Mouse (Mus musculus) thymus, postnatal 14 days (tissue): Measurements from ENCODE around the gene Hmgb1.

Experiments
- DNase-seq: peaks from one replicate; pipeline ENCODE4 v3.0.0; 2021

The Hmgb1 gene

DNA sequence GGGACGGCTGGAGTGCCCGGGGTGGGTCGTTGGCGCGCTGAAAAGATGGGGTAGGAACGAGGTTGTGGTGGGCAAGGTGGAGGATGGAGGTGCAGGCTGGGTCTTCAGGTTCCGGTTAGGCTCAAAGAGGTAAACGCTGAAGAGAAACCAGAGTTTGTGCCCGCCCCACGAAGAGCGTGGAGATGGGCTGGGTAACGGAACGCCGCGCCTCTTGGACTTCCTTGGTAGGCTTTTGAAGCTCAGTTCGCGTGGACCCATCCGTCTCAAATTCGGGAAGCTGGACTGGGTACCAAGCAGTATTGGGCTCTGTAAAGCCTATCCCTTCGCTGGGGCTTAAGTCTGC, 526 bp upstream of the Hmgb1 start:
- DNase-seq = peak; percentile 78

DNA sequence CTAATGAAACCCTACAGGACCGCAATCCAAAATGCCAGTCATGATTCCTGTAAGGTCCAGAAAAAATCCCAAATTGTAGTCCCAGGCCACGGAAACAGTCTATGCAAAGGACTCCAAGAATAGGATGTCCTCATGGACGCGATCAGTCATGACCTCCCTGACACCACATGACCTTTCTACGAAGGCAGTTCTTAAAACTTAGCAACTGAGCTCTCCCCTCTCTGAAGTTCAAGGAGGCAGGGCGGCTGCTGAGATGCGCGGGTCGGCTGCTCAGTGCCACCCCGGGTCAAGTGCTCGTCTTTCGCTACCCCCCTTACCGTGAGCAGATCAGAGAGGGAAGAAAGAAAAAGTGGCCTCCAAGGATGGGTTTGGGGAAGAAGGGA, 577 bp downstream of the Hmgb1 start:
- no peak for DNase-seq

DNA sequence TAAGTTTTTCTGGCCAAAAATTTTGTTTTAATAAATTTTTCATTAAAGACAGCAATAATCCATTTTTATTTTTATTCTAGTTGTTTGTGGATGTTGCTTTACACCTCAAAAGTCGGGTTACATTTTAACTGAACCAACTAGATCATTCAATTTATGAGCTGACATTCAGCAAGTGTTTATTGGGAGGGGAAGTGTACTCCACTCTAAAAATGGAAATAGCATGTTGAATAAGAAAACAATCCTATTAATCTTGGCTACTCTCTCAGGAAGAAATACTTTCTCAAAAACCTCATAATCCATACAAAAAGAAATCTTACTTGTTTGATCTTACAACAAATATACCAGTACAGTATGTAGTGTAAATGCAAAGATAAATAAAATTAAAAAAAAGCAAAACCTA, 1.2 kb downstream of the Hmgb1 start:
- no peak for DNase-seq

DNA sequence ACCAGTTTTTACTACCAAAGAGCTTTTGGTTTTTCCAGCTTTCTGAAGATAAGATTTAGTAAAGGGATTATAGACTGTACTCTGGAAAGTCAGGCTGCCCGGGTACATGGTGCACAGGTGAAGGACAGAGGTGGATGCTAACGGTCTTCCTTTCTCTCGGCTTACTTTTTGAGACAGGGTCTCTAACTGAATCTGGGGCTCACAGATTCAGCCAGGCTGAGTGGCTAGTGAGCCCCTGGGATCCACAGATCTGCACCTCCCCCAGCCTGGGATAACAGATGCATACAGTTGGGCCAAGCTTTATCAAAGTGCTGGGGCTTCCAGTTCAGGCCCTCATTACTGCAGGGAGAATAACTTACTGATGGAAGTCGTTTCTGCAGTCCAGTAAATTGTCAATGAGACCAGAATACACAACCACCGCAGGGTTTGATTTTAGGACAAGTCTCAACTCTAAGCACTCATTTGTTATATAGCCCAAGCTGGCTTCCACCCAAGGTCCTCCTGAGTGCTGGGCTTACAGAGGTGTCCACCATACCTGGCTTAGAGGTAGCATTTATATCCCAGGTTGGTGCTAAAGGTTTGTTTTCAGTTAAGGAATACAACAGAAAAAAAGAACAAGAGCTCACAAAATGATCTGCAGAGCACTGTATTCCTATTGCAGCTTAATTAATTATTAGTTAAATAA, 2.0 kb downstream of the Hmgb1 start:
- DNase-seq = no peak

DNA sequence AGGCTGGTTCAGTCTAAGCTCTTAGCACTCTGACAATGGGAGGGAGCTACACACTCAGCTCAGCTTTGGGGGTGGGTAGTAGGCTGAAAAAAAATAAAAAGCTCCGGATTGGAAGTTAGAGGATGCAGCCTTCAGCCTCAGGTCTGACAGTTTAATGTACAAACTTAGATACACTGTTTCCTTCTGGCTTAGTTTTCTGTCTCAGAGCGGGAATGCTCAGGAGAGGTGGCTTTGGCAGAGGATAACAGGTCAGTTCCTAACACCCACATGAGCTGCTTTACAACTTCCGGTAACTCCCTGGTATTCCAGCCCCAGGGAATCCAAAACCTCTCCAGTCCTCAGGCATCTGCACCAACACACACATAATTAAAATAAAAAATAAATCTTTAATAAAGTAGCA, 4.5 kb downstream of the Hmgb1 start:
- no peak for DNase-seq

DNA sequence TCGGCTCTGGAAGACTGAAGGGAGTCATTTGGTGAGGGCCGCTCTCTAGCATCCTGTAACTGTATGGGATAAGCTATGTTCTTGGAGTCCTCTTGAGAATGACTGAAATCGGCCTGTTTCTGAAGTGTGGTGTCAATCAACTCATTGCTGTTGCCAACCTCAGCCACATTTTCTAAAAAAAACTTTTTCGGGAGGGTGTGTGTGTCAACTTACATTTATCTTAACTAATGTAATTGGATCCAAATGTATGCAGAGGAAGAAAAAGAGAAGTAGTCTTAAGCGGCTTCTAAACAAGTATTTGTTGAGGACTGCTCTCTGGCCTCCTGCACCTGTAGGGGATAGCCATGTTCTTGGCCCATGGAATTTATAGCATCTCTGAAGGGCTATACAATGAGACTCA, 6.2 kb downstream of the Hmgb1 start:
- DNase-seq = no peak

DNA sequence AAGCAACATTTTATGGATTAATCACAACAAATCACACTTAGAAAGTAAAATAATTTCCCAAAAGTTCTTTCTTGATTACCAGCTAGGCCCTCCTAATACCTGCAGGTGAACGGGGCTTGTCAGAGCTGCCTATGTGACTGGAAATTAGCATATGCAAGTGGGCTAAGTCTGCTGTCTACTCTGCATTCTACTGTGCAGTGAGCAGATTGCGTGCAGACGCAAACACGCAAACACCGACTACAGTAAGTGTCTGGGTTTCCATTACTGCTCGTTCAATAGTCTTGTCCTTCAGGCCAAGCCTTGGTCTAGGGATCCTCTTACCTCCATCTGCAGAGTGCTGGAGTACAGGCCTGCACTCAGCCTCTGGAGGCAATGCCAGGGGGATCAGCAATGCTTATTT, 8.6 kb downstream of the Hmgb1 start:
- no peak for DNase-seq

DNA sequence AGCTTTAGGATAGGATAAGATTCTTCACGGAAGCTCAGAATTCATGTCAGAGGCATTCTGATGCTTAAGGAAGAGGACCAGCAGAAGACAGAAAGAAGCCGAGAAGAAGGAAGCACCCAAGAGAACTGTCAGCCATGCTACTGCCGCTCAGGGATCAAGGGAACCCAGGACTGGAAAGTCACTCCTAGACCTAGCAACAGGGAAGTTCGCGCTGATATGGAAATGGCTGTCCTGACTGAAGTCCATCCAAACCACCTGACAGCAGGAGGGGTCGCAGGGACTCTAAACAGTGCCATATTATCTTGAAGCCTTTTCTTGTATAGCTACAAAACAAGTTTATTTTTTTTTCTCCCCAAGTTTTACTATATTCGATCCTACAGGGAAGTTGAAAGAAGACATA, 9.8 kb downstream of the Hmgb1 start:
- no peak for DNase-seq

DNA sequence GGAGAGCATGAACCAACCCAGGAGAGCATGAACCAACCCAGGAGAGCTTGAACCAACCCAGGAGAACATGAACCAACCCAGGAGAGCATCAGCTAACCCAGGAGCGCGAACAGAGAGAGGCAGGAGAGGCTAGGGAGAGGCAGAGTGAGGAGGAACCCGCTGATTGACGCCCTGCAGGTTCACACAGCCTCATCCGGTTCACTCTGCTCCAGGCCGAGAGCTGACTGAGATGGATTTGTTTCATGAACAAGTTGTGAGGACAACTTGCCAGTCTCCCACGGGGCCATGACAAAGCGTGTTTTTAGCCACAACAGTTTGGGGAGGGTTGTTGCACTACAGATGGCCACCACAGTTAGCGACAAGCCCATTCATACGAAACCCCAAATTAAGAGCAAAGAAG, 12.0 kb downstream of the Hmgb1 start:
- DNase-seq = no peak

DNA sequence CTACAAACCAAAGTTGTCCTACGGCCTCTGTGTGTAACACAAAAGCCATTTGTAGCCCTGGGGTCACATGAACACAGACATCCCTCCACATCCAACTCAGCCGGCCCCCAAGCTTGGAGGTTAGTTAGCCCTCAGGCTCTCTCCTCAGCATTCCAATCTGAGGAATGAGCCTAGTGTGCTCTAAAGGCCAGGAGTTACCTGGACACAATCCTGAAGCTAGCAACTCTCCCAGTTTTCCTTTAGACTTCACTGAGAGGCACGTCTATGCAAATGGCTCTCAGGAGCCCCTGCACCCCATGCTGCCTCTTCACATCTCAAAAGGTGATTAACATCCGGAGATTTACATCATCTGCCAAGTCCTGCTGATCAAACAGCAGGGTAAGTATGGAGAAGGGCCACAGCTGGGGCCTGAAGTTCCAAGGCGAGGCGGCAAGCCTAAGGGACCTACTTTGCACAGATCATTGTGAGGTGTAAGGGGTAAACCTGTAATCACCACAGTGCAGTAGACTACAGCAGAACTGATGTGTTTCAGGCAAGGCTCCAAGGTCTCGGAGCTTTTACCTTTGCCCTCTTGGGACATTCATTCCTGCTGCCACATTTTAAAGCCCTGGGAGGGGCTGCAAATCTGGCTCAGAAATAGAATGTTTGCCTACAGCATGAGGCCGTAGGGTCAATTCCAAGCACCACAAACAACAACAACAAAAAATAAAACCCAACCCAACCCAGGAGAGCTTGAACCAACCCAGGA, 13.3 kb downstream of the Hmgb1 start:
- no peak for DNase-seq

DNA sequence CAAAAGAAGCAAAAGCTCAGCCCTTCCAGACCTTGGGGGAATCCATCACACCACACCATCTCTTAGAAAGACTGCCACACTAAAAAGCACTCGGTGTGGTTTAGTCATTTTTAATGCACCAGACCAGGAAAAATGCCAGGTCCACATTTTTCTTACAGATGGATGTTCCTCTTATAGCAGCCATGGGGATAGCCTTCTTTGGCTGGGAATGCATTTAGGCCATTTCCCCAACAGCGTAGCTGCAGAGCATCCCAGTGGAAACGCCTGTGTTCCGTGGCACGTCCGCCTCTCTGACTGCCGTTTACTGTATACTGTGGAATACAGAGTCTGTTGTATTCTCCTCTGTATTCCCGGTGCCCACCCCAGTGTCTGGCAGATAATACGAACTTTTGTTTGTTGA, 15.5 kb downstream of the Hmgb1 start:
- DNase-seq = no peak

DNA sequence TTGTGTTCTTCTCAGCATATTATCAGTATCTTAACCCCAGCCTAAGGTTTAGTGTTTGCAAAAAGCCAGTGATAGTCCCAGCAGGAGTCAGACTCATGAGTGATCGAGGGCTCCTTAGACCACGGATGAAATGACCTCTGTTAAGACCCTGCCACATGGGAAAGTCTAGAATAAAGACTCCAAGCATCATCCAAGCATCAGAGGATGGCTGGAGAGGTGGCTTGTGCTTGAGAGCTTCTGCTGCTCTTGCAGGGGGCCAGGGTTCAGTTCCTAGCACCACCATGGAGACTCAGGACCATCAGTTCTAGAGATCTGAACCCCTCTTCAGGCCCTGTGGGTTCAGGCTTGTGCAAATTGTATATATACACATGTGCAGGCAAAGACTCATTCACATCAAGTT, 16.2 kb downstream of the Hmgb1 start:
- no peak for DNase-seq

DNA sequence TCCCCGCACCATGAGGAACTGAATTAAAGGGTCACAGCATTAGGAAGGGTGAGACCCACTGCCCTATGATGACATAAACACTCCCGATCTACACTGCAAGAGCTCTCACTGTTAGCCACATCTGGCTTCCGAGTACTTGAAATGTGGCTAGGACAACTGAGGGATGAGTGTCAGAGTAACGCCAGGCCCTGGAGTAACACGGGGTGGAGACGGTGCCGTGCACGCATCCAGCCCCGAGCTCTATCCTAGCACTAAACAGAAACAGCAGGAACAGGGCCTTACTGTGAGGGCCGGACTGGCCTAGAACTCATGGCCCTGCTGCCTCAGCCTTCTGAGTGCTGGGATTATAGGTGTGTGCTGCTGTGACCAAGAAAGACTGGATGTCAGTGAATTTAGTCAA, 18.3 kb downstream of the Hmgb1 start:
- DNase-seq = no peak

DNA sequence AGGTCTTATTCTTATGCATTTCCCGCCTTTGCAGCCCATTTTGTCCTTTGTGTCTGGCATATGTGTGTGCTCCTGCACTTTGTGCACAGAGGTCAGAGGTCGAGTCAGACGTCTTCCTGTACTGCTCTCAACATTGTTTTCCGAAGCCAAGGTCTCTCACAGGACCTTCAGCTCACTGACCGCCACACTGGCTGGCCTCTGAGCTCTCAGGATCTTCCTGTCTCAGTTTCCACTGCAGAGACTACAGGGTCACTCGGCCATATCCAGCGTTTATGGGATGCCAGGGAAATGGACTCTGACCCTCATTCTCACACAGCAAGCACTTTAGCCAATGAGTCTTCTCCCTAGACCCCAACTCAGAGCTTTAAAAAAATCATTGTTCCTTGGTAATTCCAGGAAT, 19.4 kb downstream of the Hmgb1 start:
- no peak for DNase-seq

DNA sequence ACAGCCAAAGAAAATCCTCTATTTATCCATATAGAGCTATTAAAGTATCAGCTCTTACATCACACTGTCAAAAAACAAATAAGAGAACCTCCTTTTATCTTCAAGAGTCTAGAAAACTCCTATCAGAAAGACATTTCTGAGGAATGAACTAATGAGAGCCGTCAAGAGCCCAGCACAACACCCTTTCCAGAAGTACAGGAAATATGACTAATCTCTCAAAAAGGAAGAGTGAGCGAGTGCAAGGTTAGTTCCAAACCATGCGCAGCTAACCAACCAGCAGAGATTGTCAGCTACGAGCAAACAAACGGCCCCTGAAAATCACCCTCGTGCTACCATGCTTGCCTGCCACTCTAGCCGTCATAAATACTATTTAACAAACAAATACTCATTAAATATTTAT, 21.4 kb downstream of the Hmgb1 start:
- no peak for DNase-seq

DNA sequence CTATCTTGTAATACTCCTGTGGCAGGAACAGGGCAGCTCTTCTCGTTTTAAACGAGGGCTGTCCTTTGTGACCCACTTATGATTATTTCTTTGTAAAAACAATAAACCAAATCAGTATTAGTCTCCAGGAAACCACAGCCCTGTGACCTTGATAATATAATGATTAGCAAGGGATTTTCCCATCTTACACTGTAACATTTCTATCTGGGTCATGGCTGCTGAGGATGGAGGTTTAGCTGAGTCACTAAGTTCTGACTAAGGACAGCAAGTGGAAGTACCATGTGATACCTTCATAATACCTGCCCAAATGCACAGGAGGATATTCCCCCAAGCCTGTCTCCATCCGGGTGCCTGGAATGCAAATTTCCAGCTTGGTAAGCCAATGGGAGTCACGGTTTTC, 23.8 kb downstream of the Hmgb1 start:
- no peak for DNase-seq

DNA sequence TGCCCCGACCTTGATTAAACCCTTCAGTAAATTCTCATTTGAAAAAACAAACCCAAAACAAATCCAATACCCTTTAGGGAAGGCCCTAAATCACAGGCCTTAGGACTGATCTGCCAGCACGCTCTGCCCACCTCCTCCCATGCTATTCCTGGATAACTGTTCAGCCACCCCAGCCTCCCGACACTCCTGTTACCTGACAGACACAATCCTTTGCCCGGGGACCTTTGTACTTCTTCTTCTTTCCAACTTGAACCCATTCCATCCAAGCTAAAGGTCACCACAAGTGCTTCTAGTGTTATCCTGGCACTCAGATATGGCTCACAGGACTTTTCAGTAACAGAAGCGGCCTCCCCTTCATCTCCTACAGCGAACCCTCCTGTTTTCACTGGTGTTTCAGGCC, 25.3 kb downstream of the Hmgb1 start:
- DNase-seq = no peak

DNA sequence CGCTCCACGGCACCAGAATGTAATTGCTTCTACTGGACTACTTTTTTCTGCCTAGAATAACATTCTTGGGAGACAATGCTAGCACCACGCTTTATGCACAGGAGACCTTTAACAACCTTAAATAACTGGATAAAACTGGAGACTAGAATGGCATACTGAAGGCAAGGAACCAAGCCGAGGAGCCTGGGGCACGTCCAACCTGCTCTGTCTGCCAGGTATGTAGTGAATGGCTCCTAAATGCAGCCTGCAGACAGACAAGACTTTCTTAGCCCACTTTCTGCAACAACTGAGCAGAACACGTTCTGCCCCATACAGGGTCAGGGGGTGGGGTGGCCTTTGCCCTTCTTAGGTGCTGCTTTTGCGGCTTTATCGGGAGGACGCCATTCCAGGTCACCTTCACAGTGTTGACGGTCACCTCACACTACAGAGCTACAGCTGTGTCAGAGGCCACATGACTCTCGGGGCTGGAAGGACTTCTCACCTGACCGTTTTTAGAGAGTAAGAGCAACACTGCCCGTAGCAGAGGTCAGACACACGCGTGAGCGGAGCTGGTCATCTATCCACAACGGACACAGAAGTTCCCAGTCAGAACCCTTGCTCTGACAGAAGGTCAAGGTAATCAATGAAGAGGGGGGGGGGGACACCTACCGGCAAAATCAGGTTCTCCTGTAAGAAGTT, 27.3 kb downstream of the Hmgb1 start:
- DNase-seq = no peak

DNA sequence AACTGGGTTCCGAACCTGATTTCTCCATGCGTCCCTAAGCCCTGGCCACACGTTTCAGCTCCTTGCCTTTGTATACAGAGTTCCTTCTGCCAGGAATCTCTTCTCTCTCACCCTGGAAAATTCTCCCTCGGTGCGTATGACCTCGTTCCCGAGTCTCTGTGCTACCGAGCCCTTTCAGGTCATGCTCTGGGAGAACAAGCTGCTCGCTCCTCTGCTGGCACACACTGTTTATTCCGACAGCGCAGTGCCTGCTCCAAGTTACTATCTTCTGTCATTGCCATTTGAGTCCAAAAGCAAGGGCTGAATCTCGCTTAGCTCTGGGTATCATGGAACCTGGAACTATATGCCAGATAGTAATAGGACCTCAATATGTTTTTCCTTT, 31.5 kb downstream of the Hmgb1 start:
- no peak for DNase-seq

DNA sequence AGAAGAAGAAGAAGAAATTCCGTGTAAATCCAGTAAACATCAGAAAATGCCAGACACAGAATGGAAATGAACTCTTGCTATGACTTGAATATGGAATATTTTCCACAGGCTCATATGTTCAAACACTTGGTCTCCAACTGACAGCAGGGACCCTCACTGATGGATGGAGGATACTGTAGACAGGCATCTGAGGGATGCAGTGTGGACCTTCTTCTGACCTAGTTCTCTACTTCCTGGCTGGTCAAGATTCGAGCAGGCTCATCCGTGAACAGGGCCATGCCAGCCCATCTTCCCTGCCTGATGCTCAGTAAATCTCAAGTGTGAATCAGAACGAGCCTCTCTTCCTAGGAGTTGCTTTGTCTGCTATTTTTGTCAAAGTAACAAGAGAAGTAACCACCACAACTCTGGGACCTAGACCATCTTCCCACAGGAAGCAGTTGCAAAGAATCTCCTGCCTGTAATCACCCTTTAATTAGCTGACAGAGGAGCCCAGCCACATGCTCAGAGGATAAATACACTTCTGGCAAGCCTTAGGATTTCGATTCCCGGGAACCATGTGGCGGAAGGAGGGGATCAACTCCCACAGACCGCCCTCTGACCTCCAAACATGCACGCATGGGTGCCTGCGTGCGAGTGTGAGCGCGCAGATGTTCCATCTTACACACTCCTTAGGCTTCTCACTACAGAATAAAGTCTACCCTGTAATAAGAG, 32.1 kb downstream of the Hmgb1 start:
- no peak for DNase-seq

DNA sequence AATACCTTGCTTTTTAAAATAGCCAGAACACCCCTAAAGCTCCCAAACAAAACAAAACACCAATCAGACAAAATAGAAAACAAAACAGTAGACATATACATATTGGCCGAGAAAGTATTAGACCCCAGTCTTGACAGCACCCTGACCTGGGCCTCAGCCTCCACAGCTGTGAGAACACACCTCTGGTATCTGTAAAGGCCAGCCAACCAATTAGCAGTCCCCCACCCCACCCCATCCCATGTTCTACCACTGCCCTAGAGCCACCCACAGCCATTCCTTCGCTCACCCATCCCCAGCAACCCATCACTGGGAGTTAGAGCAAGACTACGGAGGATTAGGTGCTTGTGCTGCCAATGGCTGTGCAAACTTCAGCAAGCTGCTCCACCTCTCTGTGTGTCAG, 33.4 kb downstream of the Hmgb1 start:
- no peak for DNase-seq

DNA sequence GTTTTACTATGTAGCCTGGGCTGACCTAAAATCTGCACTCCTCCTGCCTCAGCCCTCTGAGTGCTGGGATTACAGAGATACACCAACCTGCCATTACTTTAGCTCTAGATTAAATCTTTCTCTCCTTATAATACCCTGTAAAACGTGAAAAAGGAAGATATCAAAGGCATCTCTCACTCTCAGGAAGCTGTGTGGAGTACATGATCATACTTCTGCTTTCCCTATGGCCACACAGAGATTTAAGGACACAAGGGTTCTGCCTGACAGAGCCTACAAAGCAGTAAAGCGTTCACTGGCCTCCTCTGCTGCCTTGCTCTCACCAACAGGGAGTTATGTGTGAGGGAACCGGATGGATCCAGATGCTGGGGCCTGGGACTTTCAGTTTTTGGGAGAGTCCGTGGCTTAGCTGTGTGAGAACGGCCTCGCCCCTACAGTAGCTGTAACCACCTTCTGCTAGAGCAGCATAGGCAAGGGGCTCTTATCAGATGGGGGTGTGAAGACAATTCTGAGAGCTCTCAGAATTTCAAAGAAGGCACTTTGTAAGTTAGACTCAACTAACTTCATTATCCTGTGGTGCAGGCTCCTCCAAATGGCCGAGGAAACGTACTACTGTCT, 36.8 kb downstream of the Hmgb1 start:
- DNase-seq = peak; percentile 41

DNA sequence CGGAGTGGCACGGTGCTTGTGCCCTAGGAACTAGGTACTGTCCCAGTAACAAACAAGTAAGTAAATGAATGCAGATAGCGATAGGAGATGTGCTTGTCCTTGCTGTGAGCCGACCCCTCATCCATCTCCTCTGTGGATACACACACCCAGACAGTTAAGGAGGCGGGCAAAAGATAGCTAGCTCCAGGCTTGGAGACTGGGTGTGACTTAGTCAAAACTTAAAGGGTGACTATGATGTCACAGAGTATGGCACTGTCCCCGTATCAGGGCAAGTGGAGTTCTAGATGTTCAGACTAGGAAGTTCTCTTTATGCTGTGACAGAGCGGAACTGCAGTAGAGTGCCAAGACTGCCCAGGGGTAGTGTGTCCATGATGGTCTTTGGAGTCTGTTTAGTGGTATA, 37.6 kb downstream of the Hmgb1 start:
- DNase-seq = no peak
